Mouse (Mus musculus) limb, embryonic 15.5 days (tissue): ENCODE measurements at regions not wholly inside any gene's neighbourhood (a gene's known extent, or its start where the extent isn't known, plus 50 kb on each side); places are given as distances from the start of the nearest gene placed in this dataset.

Source experiments
- ATAC-seq: fragments of 200-750 bp; cut with Nextera tagmentation; 2 replicates; pipeline ENCODE4 v1.8.0; 2017; ENCODE audit warnings: low read depth, moderate TSS enrichment; ENCODE audit not compliant: insufficient number of reproducible peaks, low FRiP score, low TSS enrichment
- H3K27ac ChIP-seq: fragments of 300-500 bp; sonication (generic); 2 replicates; pipeline ENCODE4 v1.5.1; 2015; ENCODE audit warnings: moderate library complexity, mild to moderate bottlenecking, inconsistent platforms
- H3K27me3 ChIP-seq: fragments of 300-500 bp; sonication (generic); 2 replicates; pipeline ENCODE4 v1.6.1; 2015; ENCODE audit warnings: inconsistent platforms
- H3K36me3 ChIP-seq: fragments of 300-500 bp; sonication (generic); 2 replicates; pipeline ENCODE4 v1.6.1; 2015; ENCODE audit warnings: inconsistent platforms
- H3K4me1 ChIP-seq: fragments of 300-500 bp; sonication (generic); 2 replicates; pipeline ENCODE4 v1.6.1; 2015; ENCODE audit warnings: inconsistent platforms
- H3K4me2 ChIP-seq: fragments of 300-500 bp; sonication (generic); 2 replicates; pipeline ENCODE4 v1.6.1; 2015; ENCODE audit warnings: mild to moderate bottlenecking, inconsistent platforms
- H3K4me3 ChIP-seq: fragments of 300-500 bp; sonication (generic); 2 replicates; pipeline ENCODE4 v1.5.1; 2015; ENCODE audit warnings: mild to moderate bottlenecking, inconsistent platforms
- H3K9ac ChIP-seq: fragments of 300-500 bp; sonication (generic); 2 replicates; pipeline ENCODE4 v1.6.1; 2015; ENCODE audit warnings: inconsistent platforms
- H3K9me3 ChIP-seq: fragments of 300-500 bp; sonication (generic); 2 replicates; pipeline ENCODE4 v1.6.1; 2016; ENCODE audit warnings: inconsistent platforms
- WGBS: fragments of 180-500 bp; shearing (Covaris S2); methylation state at CpG from one replicate; pipeline ENCODE4 v1.1.7; 2015; 5-methylcytosine and 5-hydroxymethylcytosine counted together

GRCm38 (mm10) chr16:50762096-50762495, 171.1 kb upstream of the Ccdc54 start:
- Histone ChIP-seq H3K27ac (no peak overlapping the region), H3K27me3 (no peaks in the 10 kb centered on the region; the same call in 1 of the 2 replicates), H3K9me3 (no peaks in the 10 kb centered on the region), H3K9ac (no peak overlapping the region), H3K4me2 (no peak overlapping the region), H3K4me1 (0 out of 2 replicates have a peak, but pooled peaks cover 8% of the 10 kb centered on the region), H3K36me3 (no peaks in the 10 kb centered on the region), H3K4me3 (no peak overlapping the region)
- WGBS: 44% methylated on average over 3 of the region's 3 CpGs
- ATAC-seq: peak; percentile 44; the same call in 1 of the 2 replicates

- Histone ChIP-seq H3K4me1 (no peaks in the 10 kb centered on the region), H3K27me3 (no peaks in the 10 kb centered on the region; the same call in 1 of the 2 replicates), H3K9me3 (no peaks in the 10 kb centered on the region), H3K4me2 (no peak overlapping the region), H3K27ac (no peak overlapping the region), H3K36me3 (no peaks in the 10 kb centered on the region), H3K9ac (no peak overlapping the region), H3K4me3 (no peak overlapping the region)
- 87% methylated on average over 5 of the region's 5 CpGs for WGBS
- no peak for ATAC-seq
Observed at GRCm38 (mm10) chr16:50759979-50760378, 169.0 kb upstream of the Ccdc54 start.

GRCm38 (mm10) chr16:50756696-50757095, 165.7 kb upstream of the Ccdc54 start:
- Histone ChIP-seq H3K4me3 (no peak overlapping the region), H3K27me3 (no peaks in the 10 kb centered on the region; the same call in 1 of the 2 replicates), H3K9ac (no peak overlapping the region), H3K27ac (no peak overlapping the region), H3K9me3 (no peaks in the 10 kb centered on the region), H3K4me1 (peaks cover 27% of the 10 kb centered on the region), H3K36me3 (no peaks in the 10 kb centered on the region), H3K4me2 (no peak overlapping the region)
- WGBS: 49% methylated on average over 4 of the region's 4 CpGs
- ATAC-seq: no peak

GRCm38 (mm10) chr16:50753612-50754389, 162.8 kb upstream of the Ccdc54 start:
- 0 out of 2 replicates have a peak, but pooled peaks have one; percentile 44 for ATAC-seq
- Histone ChIP-seq H3K4me2 (no peak overlapping the region), H3K27me3 (no peaks in the 10 kb centered on the region), H3K9ac (no peak overlapping the region), H3K9me3 (no peaks in the 10 kb centered on the region), H3K4me3 (no peak overlapping the region), H3K4me1 (peaks cover 27% of the 10 kb centered on the region), H3K27ac (peak overlapping the region; percentile 75), H3K36me3 (no peaks in the 10 kb centered on the region)
- WGBS: 3% methylated on average over 3 of the region's 3 CpGs

GRCm38 (mm10) chr16:50753046-50753445, 162.1 kb upstream of the Ccdc54 start:
- ATAC-seq: no peak
- Histone ChIP-seq H3K4me3 (no peak overlapping the region), H3K4me1 (peaks cover 27% of the 10 kb centered on the region), H3K27ac (peak overlapping the region; percentile 7; the same call in 1 of the 2 replicates), H3K9me3 (no peaks in the 10 kb centered on the region), H3K36me3 (no peaks in the 10 kb centered on the region), H3K27me3 (no peaks in the 10 kb centered on the region), H3K4me2 (no peak overlapping the region), H3K9ac (no peak overlapping the region)
- WGBS: 70% methylated on average over 11 of the region's 11 CpGs

- WGBS: 50% methylated on average over 10 of the region's 10 CpGs
- no peak overlapping the region for H3K9ac ChIP-seq
- peak overlapping the region; percentile 20; the same call in 1 of the 2 replicates for H3K4me2 ChIP-seq
- H3K9me3 ChIP-seq: no peaks in the 10 kb centered on the region
- ATAC-seq: no peak
- no peaks in the 10 kb centered on the region for H3K27me3 ChIP-seq
- peak overlapping the region; percentile 38; the same call in 1 of the 2 replicates for H3K27ac ChIP-seq
- H3K4me1 ChIP-seq: peaks cover 27% of the 10 kb centered on the region
- H3K36me3 ChIP-seq: no peaks in the 10 kb centered on the region
- H3K4me3 ChIP-seq: no peak overlapping the region
Observed at GRCm38 (mm10) chr16:50752277-50752600, 161.3 kb upstream of the Ccdc54 start.

- Histone ChIP-seq H3K9ac (no peak overlapping the region), H3K27me3 (no peaks in the 10 kb centered on the region), H3K4me1 (peaks cover 27% of the 10 kb centered on the region), H3K36me3 (no peaks in the 10 kb centered on the region), H3K4me2 (no peak overlapping the region), H3K9me3 (no peaks in the 10 kb centered on the region), H3K27ac (no peak overlapping the region; the same call in 1 of the 2 replicates), H3K4me3 (no peak overlapping the region)
- ATAC-seq: no peak
- 65% methylated on average over 9 of the region's 9 CpGs for WGBS
Observed at GRCm38 (mm10) chr16:50751495-50752276, 160.7 kb upstream of the Ccdc54 start.

GRCm38 (mm10) chr16:50747698-50748097, 156.7 kb upstream of the Ccdc54 start:
- peaks cover 7% of the 10 kb centered on the region for H3K4me1 ChIP-seq
- no peak overlapping the region for H3K4me2 ChIP-seq
- H3K27me3 ChIP-seq: no peaks in the 10 kb centered on the region
- H3K9ac ChIP-seq: no peak overlapping the region
- no peaks in the 10 kb centered on the region for H3K9me3 ChIP-seq
- 80% methylated on average over 5 of the region's 5 CpGs for WGBS
- no peak overlapping the region for H3K4me3 ChIP-seq
- no peaks in the 10 kb centered on the region for H3K36me3 ChIP-seq
- no peak overlapping the region for H3K27ac ChIP-seq
- no peak for ATAC-seq

GRCm38 (mm10) chr16:50745723-50746122, 154.8 kb upstream of the Ccdc54 start:
- no peak overlapping the region for H3K4me2 ChIP-seq
- H3K36me3 ChIP-seq: no peaks in the 10 kb centered on the region
- H3K9me3 ChIP-seq: no peaks in the 10 kb centered on the region
- no peaks in the 10 kb centered on the region for H3K4me1 ChIP-seq
- H3K27me3 ChIP-seq: no peaks in the 10 kb centered on the region
- ATAC-seq: no peak
- H3K4me3 ChIP-seq: no peak overlapping the region
- no peak overlapping the region for H3K9ac ChIP-seq
- WGBS: 37% methylated on average over 2 of the region's 2 CpGs
- no peak overlapping the region for H3K27ac ChIP-seq

GRCm38 (mm10) chr16:50737396-50737843, 146.5 kb upstream of the Ccdc54 start:
- Histone ChIP-seq H3K9me3 (no peaks in the 10 kb centered on the region), H3K4me2 (peak overlapping the region; percentile 63), H3K4me1 (peaks cover 4% of the 10 kb centered on the region), H3K9ac (peak overlapping the region; percentile 7), H3K4me3 (peak overlapping the region; percentile 47), H3K36me3 (no peaks in the 10 kb centered on the region), H3K27me3 (no peaks in the 10 kb centered on the region), H3K27ac (no peak overlapping the region)
- no peak for ATAC-seq
- 21% methylated on average over 10 of the region's 10 CpGs for WGBS

- H3K27me3 ChIP-seq: no peaks in the 10 kb centered on the region
- peak overlapping the region; percentile 63 for H3K4me2 ChIP-seq
- no peaks in the 10 kb centered on the region for H3K9me3 ChIP-seq
- peak overlapping the region; percentile 47 for H3K4me3 ChIP-seq
- peak; percentile 84 for ATAC-seq
- peaks cover 7% of the 10 kb centered on the region for H3K4me1 ChIP-seq
- H3K9ac ChIP-seq: peak overlapping the region; percentile 45
- 8% methylated on average over 21 of the region's 21 CpGs for WGBS
- H3K27ac ChIP-seq: peak overlapping the region; percentile 43; the same call in 1 of the 2 replicates
- H3K36me3 ChIP-seq: no peaks in the 10 kb centered on the region
Observed at GRCm38 (mm10) chr16:50736151-50737047, 145.4 kb upstream of the Ccdc54 start.
